Mouse (Mus musculus) CH12.LX (cell line): ENCODE results near the gene Camkmt. TPM values are rescaled to one million over a fixed set of nuclear protein-coding genes. Genes with fewer than 3 reads are reported as not detected.

Experiments
- DNase-seq: peaks from one replicate; pipeline ENCODE4 v3.0.0-alpha.2; 2013; ENCODE audit errors: extremely low read depth
- H3K27ac ChIP-seq: 2 replicates; pipeline ENCODE4 v1.5.1; 2012; ENCODE audit warnings: low read depth, mild to moderate bottlenecking, control low read depth, moderate library complexity; ENCODE audit not compliant: insufficient read depth
- H3K27me3 ChIP-seq: replicated peaks from 2 replicates; pipeline ENCODE3; 2012; ENCODE audit warnings: inconsistent platforms
- H3K36me3 ChIP-seq, 2 experiments: replicated peaks in 1 of 2; 2 replicates each; pipeline versions ENCODE3 to v1.6.1; 2012; ENCODE audit warnings: inconsistent platforms in 1 of 2, low read length in 1 of 2, mild to moderate bottlenecking in 1 of 2, mixed read lengths in 1 of 2, moderate library complexity in 1 of 2; ENCODE audit not compliant: control insufficient read depth in 1 of 2, insufficient read depth in 1 of 2
- H3K4me1 ChIP-seq, 2 experiments: 2 replicates each; pipeline ENCODE4 v1.6.1; 2012; ENCODE audit warnings: inconsistent platforms in 1 of 2, moderate library complexity in 1 of 2; ENCODE audit not compliant: insufficient read depth in 2 of 2, control insufficient read depth in 1 of 2
- H3K4me2 ChIP-seq: 2 replicates; pipeline ENCODE4 v1.6.1; 2012; ENCODE audit warnings: low read depth, mild to moderate bottlenecking, control low read depth; ENCODE audit not compliant: poor library complexity, insufficient read depth, severe bottlenecking
- H3K4me3 ChIP-seq, 3 experiments: fragments of 150-350 bp in 1 of 3; sonication (generic) in 1 of 3; replicated peaks in 1 of 3; 2 replicates each; pipeline versions ENCODE3 to v1.5.1; 2011 to 2012; ENCODE audit warnings: low read depth in 2 of 3, low read length in 2 of 3, mild to moderate bottlenecking in 2 of 3, moderate library complexity in 2 of 3, control low read depth in 1 of 3, improper control_type of control experiment in 1 of 3, inconsistent platforms in 1 of 3, mixed read lengths in 1 of 3; ENCODE audit not compliant: poor library complexity in 1 of 3
- H3K79me2 ChIP-seq: replicated peaks from 2 replicates; pipeline ENCODE4 v1.6.1; 2012; ENCODE audit warnings: mild to moderate bottlenecking, moderate library complexity; ENCODE audit not compliant: control insufficient read depth, poor library complexity, insufficient read depth, severe bottlenecking; ENCODE audit errors: extremely low read depth
- H3K9ac ChIP-seq: 2 replicates; pipeline ENCODE4 v1.6.1; 2012; ENCODE audit warnings: low read depth, mild to moderate bottlenecking, control low read depth, moderate library complexity; ENCODE audit not compliant: insufficient read depth
- H3K9me3 ChIP-seq: replicated peaks from 2 replicates; pipeline ENCODE3; 2012; ENCODE audit warnings: low read length, inconsistent platforms, mixed read lengths
- BHLHE40 ChIP-seq: IDR thresholded peaks from 2 replicates; pipeline ENCODE4 v1.6.1; 2011; ENCODE audit warnings: mild to moderate bottlenecking, low read depth, low read length, improper control_type of control experiment
- CHD1 ChIP-seq: IDR thresholded peaks from 2 replicates; pipeline ENCODE4 v1.6.1; 2012; ENCODE audit warnings: low read depth, low read length, improper control_type of control experiment, inconsistent platforms
- CHD2 ChIP-seq: IDR thresholded peaks from 2 replicates; pipeline ENCODE4 v1.6.1; 2011; ENCODE audit warnings: low read length, improper control_type of control experiment
- ELF1 ChIP-seq: IDR thresholded peaks from 2 replicates; pipeline ENCODE4 v1.6.1; 2014; ENCODE audit warnings: low read depth, mild to moderate bottlenecking, inconsistent platforms, low read length, improper control_type of control experiment
- ETS1 ChIP-seq: conservative IDR thresholded peaks from 2 replicates; pipeline ENCODE4 v1.6.1; 2012; ENCODE audit warnings: low read depth, mild to moderate bottlenecking, inconsistent platforms, low read length, improper control_type of control experiment, moderate library complexity
- HCFC1 ChIP-seq: IDR thresholded peaks from 2 replicates; pipeline ENCODE4 v1.6.1; 2012; ENCODE audit warnings: low read depth, mild to moderate bottlenecking, inconsistent platforms, low read length, improper control_type of control experiment
- MAFK ChIP-seq: IDR thresholded peaks from 2 replicates; pipeline ENCODE4 v1.6.1; 2011; ENCODE audit warnings: low read length, improper control_type of control experiment; ENCODE audit not compliant: insufficient replicate concordance
- MAX ChIP-seq: IDR thresholded peaks from 2 replicates; pipeline ENCODE4 v1.6.1; 2011; ENCODE audit warnings: low read length, improper control_type of control experiment
- MYC ChIP-seq: IDR thresholded peaks from 2 replicates; pipeline ENCODE4 v1.6.1; 2011; ENCODE audit warnings: low read depth, mild to moderate bottlenecking, improper control_type of control experiment, low read length
- NELFE ChIP-seq: IDR thresholded peaks from 2 replicates; pipeline ENCODE4 v1.6.1; 2011; ENCODE audit warnings: low read depth, low read length, improper control_type of control experiment
- PAX5 ChIP-seq: IDR thresholded peaks from 2 replicates; pipeline ENCODE4 v1.6.1; 2012; ENCODE audit warnings: low read length, inconsistent platforms, mixed read lengths
- SIN3A ChIP-seq: IDR thresholded peaks from 2 replicates; pipeline ENCODE4 v1.6.1; 2012; ENCODE audit warnings: low read length, improper control_type of control experiment, inconsistent platforms
- TBP ChIP-seq: conservative IDR thresholded peaks from 2 replicates; pipeline ENCODE4 v1.6.1; 2011; ENCODE audit warnings: low read depth, low read length, improper control_type of control experiment
- UBTF ChIP-seq: IDR thresholded peaks from 2 replicates; pipeline ENCODE4 v1.6.1; 2012; ENCODE audit warnings: low read depth, mild to moderate bottlenecking, inconsistent platforms, low read length, improper control_type of control experiment, moderate library complexity
- USF1 ChIP-seq: IDR thresholded peaks from 2 replicates; pipeline ENCODE4 v1.6.1; 2014; ENCODE audit warnings: low read depth, mild to moderate bottlenecking, inconsistent platforms, low read length, improper control_type of control experiment
- ZNF384 ChIP-seq: IDR thresholded peaks from 2 replicates; pipeline ENCODE4 v1.6.1; 2012; ENCODE audit warnings: low read depth, low read length, improper control_type of control experiment, inconsistent platforms
- dilution Hi-C: fragments of 300-500 bp; cut with MboI; formaldehyde crosslinking; loops from 2 replicates; pipeline ENCODE4 v1.14.3; 2020; ENCODE audit warnings: low sequenced_read_pairs; ENCODE audit not compliant: extremely low pct_unique_long_range_greater_than_20kb, extremely low pct_ligation_motif_present
- in situ Hi-C: fragments of 300-500 bp; cut with MboI; formaldehyde crosslinking; loops from 3 replicates; pipeline ENCODE4 v1.14.3; 2019; ENCODE audit warnings: low sequenced_read_pairs, low pct_ligation_motif_present, low pct_unique_long_range_greater_than_20kb, mixed read lengths
- polyA plus RNA-seq: library from polyadenylated mRNA; unstranded; fragments of >175 nt; gene quantifications from 2 replicates; pipeline ENCODE4 v1.2.1, GENCODE M21; 2012; ENCODE audit warnings: low read depth; ENCODE audit not compliant: insufficient read length
- total RNA-seq, 2 experiments: library from RNA; depleted of rRNA; stranded (reverse); fragments of 300-350 nt in 1 of 2; fragments of >200 nt in 1 of 2; gene quantifications; 2 replicates each; pipeline ENCODE4 v1.2.3; 2012 to 2014

The Camkmt gene
- total and polyA plus RNA-seq, 3 experiments = 1.5 to 4.4 (median 1.8) TPM

- Histone ChIP-seq H3K4me2 (no peak overlapping the region), H3K9ac (no peak overlapping the region), H3K4me3 (no peak overlapping the region), H3K27me3 (no peaks in the 10 kb centered on the region), H3K27ac (no peak overlapping the region)
- TF ChIP-seq BHLHE40 (no peak), ZNF384 (no peak), NELFE (no peak), UBTF (no peak), TBP (no peak), ELF1 (no peak), CHD1 (no peak), MAFK (no peak), ETS1 (no peak)
- TF ChIP-seq, all 38 proteins: peak for 0
- no peaks in the 10 kb centered on the region for H3K4me1 ChIP-seq
- in situ Hi-C loops (no loop called here), dilution Hi-C loops (no loop called here)
- no peaks in the 10 kb centered on the region for H3K36me3 ChIP-seq
- no peaks in the 10 kb centered on the region for H3K9me3 ChIP-seq
- H3K79me2 ChIP-seq = no peaks in the 10 kb centered on the region
- DNase-seq = no peak
These were observed 159.4 kb downstream of the Camkmt start for GRCm38 (mm10) chr17:85249744-85250143.

GRCm38 (mm10) chr17:85256930-85257329 lies 166.6 kb downstream of the Camkmt start:
- in situ Hi-C loops = no loop called here
- H3K27ac ChIP-seq = no peak overlapping the region
- DNase-seq = no peak
- no peak for TF ChIP-seq CHD1
- TF ChIP-seq SIN3A = no peak
- no peak for TF ChIP-seq CHD2
- no peak for TF ChIP-seq ETS1
- TF ChIP-seq USF1 = no peak
- TF ChIP-seq NELFE = no peak
- TF ChIP-seq PAX5 = no peak
- TF ChIP-seq MAX = no peak
- no peak for TF ChIP-seq MAFK
- TF ChIP-seq ELF1 = no peak
- TF ChIP-seq MYC = no peak
- no peak for TF ChIP-seq HCFC1
- no peak for TF ChIP-seq TBP
- no peak for TF ChIP-seq ZNF384
- no peak overlapping the region for H3K9ac ChIP-seq
- dilution Hi-C loops = no loop called here
- H3K4me3 ChIP-seq = no peak overlapping the region
- no peaks in the 10 kb centered on the region for H3K27me3 ChIP-seq
- H3K4me1 ChIP-seq = peaks cover 0 to 10% of the 10 kb centered on the region in 2 experiments; a peak in 1 of 4 replicates
- H3K36me3 ChIP-seq = no peaks in the 10 kb centered on the region
- no peaks in the 10 kb centered on the region for H3K79me2 ChIP-seq
- H3K4me2 ChIP-seq = no peak overlapping the region
- H3K9me3 ChIP-seq = no peaks in the 10 kb centered on the region
